Mouse (Mus musculus) ES-Bruce4 (cell line): ENCODE results near the gene P3h2. TPM values are rescaled to one million over a fixed set of nuclear protein-coding genes. Genes with fewer than 3 reads are reported as not detected.

Experiments used
- H3K27ac ChIP-seq: 2 replicates; pipeline ENCODE4 v1.5.1; 2012; ENCODE audit warnings: low read length, inconsistent platforms; ENCODE audit not compliant: insufficient read depth
- H3K27me3 ChIP-seq: 2 replicates; pipeline ENCODE4 v1.6.1; 2012; ENCODE audit warnings: mild to moderate bottlenecking, low read length, inconsistent platforms; ENCODE audit not compliant: control insufficient read depth, poor library complexity, insufficient read depth, severe bottlenecking
- H3K36me3 ChIP-seq: 2 replicates; pipeline ENCODE4 v1.6.1; 2012; ENCODE audit warnings: inconsistent platforms, mild to moderate bottlenecking, low read length, moderate library complexity; ENCODE audit not compliant: control insufficient read depth, poor library complexity, insufficient read depth, severe bottlenecking
- H3K4me1 ChIP-seq: one replicate; pipeline ENCODE4 v1.8.1; 2011; ENCODE audit warnings: low read length; ENCODE audit not compliant: control insufficient read depth, insufficient read depth
- H3K4me3 ChIP-seq: 2 replicates; pipeline ENCODE4 v1.5.1; 2011; ENCODE audit warnings: low read depth, mild to moderate bottlenecking, low read length
- H3K9ac ChIP-seq: 2 replicates; pipeline ENCODE4 v1.6.1; 2012; ENCODE audit warnings: low read depth, mild to moderate bottlenecking, inconsistent platforms; ENCODE audit not compliant: poor library complexity, severe bottlenecking
- H3K9me3 ChIP-seq: replicated peaks from 2 replicates; pipeline ENCODE4 v1.6.1; 2012; ENCODE audit warnings: mild to moderate bottlenecking, low read length, inconsistent platforms; ENCODE audit not compliant: control insufficient read depth, poor library complexity, insufficient read depth, severe bottlenecking
- CTCF ChIP-seq: IDR thresholded peaks from one replicate; pipeline ENCODE4 v1.8.1; 2011; ENCODE audit warnings: low read depth, low read length
- EP300 ChIP-seq: IDR thresholded peaks from 2 replicates; pipeline ENCODE4 v1.6.1; 2011; ENCODE audit warnings: low read depth, low read length; ENCODE audit not compliant: insufficient read depth
- POLR2A ChIP-seq: IDR thresholded peaks from one replicate; pipeline ENCODE4 v1.8.1; 2011; ENCODE audit warnings: low read length; ENCODE audit not compliant: insufficient read depth
- polyA plus RNA-seq: library from polyadenylated mRNA; stranded (reverse); fragments of >200 nt; gene quantifications from 2 replicates; pipeline ENCODE4 v1.2.4, GENCODE M21; 2011; ENCODE audit warnings: low read depth; ENCODE audit not compliant: missing spikeins, insufficient read depth, insufficient read length

Gene P3h2
- polyA plus RNA-seq, 1 experiment: 1.0 TPM

DNA sequence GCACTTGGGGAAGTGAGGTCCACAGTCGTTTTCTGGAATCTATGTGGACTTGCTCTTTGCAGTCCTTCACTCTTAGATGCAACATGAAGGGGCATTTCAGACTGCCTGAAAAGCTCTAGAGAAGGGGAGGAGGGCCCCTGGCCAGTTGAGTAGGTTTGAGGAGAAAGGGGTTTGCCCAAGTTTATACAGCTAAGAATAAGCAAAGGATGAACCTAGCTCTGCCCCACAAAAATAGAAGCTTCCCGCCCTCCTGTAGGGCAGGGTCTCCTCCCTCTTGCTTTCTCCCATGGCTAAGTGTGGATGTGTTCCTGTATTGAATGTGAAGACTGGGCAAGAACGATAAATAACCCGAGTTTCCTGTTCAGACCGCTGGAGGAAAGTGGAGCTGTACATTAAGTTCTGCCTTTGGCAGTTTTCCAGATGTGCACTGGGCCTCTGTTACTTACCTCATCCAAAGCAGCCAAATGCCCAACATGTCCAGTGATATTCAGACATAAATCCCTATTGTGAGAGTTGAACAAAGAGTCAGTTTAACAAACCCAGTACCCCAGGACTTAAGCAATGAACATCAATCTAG lies 545 bp upstream of the P3h2 start:
- Histone ChIP-seq H3K4me1 (no peaks in the 10 kb centered on the region), H3K9ac (peak overlapping the region; percentile 28), H3K9me3 (no peaks in the 10 kb centered on the region; the same call in 1 of the 2 replicates), H3K27ac (no peak overlapping the region), H3K36me3 (no peaks in the 10 kb centered on the region), H3K4me3 (peak overlapping the region; percentile 86), H3K27me3 (peaks cover 5% of the 10 kb centered on the region)
- TF ChIP-seq EP300 (no peak), POLR2A (no peak), CTCF (no peak)

- no peak overlapping the region for H3K4me3 ChIP-seq
- no peak overlapping the region for H3K27ac ChIP-seq
- H3K9ac ChIP-seq: no peak overlapping the region
- no peaks in the 10 kb centered on the region for H3K36me3 ChIP-seq
- no peak for TF ChIP-seq POLR2A
- H3K27me3 ChIP-seq: peaks cover 5% of the 10 kb centered on the region
- H3K9me3 ChIP-seq: no peaks in the 10 kb centered on the region; the same call in 1 of the 2 replicates
- H3K4me1 ChIP-seq: no peaks in the 10 kb centered on the region
Observed at GRCm38 (mm10) chr16:26104274-26104673, 1.3 kb downstream of the P3h2 start.

DNA sequence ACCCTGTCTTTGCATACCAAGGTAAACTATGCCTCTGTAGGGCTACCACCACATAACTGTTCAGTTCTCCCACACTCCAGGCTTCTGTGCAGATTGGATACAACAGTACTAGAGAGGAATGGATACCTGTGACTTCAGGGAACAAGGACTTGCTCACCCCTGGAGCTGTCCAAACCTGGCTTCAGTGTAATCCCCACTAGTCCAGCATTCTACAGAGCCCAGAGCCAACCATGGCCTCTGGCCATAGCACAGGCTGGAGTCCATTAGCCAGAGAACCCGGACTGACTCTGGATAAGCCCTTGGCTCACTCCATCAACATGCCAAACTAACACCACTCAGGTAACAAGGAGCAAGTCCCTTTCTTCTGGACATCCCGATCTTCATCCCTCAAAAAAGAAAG lies 2.7 kb downstream of the P3h2 start:
- Histone ChIP-seq H3K4me3 (no peak overlapping the region), H3K9ac (no peak overlapping the region), H3K9me3 (no peaks in the 10 kb centered on the region), H3K27me3 (peaks cover 5% of the 10 kb centered on the region), H3K4me1 (no peaks in the 10 kb centered on the region), H3K27ac (no peak overlapping the region), H3K36me3 (no peaks in the 10 kb centered on the region)
- TF ChIP-seq CTCF: no peak
- no peak for TF ChIP-seq POLR2A
- TF ChIP-seq EP300: no peak

DNA sequence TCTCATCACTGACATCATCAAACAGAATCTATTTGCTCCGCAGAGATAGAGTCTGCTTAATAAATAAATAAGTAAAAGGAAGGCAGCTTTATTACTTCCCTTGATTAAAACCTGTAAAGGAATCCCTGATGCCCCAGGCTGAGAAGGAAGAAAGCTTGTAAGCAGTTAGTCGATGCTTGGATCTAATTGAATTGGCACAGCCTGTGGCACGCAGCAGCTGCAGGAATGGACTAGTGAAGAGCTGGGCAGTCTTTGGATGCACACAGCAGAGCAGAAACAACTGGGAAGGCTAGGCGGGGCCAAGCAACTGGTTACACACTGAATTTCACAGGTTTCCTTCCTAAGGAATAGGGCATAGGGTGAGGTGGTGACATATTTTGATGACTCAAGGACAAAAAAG lies 5.4 kb downstream of the P3h2 start:
- TF ChIP-seq POLR2A: no peak
- TF ChIP-seq CTCF: no peak
- TF ChIP-seq EP300: no peak

GRCm38 (mm10) chr16:26095696-26096284 lies 9.8 kb downstream of the P3h2 start:
- Histone ChIP-seq H3K9ac (no peak overlapping the region), H3K4me3 (no peak overlapping the region), H3K36me3 (no peaks in the 10 kb centered on the region), H3K4me1 (no peaks in the 10 kb centered on the region), H3K27ac (no peak overlapping the region), H3K27me3 (no peaks in the 10 kb centered on the region), H3K9me3 (no peaks in the 10 kb centered on the region)
- TF ChIP-seq POLR2A (no peak), EP300 (no peak), CTCF (no peak)

More for the DNA sequence above, 5.4 kb downstream of the P3h2 start:
- Histone ChIP-seq H3K9ac (no peak overlapping the region), H3K9me3 (no peaks in the 10 kb centered on the region), H3K4me1 (no peaks in the 10 kb centered on the region), H3K4me3 (no peak overlapping the region), H3K36me3 (no peaks in the 10 kb centered on the region), H3K27me3 (peaks cover 4% of the 10 kb centered on the region), H3K27ac (no peak overlapping the region)

DNA sequence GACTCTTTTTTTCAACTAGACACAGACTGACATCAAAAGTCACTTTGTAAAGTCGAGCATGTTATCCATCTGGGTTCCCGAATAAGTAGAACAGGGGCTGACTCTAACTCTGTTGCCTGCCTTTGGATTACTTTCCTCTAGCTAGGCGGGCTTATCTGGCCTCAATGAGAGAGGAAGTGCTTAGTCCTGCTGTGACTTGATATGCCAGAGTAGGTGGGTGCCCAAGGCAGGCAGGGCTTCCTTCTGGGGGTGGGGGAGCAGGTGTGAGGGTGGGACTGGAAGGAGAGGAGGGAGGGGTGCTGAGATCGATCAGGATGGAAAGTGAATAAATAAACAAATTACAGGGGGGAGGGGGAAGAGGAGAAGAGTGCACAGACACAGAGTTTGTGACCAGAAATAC lies 11.7 kb downstream of the P3h2 start:
- Histone ChIP-seq H3K27ac (no peak overlapping the region), H3K4me1 (no peaks in the 10 kb centered on the region), H3K36me3 (no peaks in the 10 kb centered on the region), H3K9me3 (no peaks in the 10 kb centered on the region), H3K4me3 (no peak overlapping the region), H3K27me3 (no peaks in the 10 kb centered on the region), H3K9ac (no peak overlapping the region)
- TF ChIP-seq EP300 (no peak), POLR2A (no peak), CTCF (no peak)
